Mouse (Mus musculus) embryonic facial prominence, embryonic 11.5 days (tissue): ENCODE measurements around the gene Fgd2. TPM values are rescaled to one million over a fixed set of nuclear protein-coding genes. Genes with fewer than 3 reads are reported as not detected.

Source experiments
- ATAC-seq: fragments of 200-750 bp; cut with Nextera tagmentation; replicated peaks from 2 replicates; pipeline ENCODE4 v1.8.0; 2017; ENCODE audit warnings: low read depth; ENCODE audit not compliant: insufficient number of reproducible peaks, low FRiP score, low TSS enrichment
- DNase-seq: peaks from one replicate; pipeline ENCODE4 v3.0.0-alpha.2; 2015; ENCODE audit warnings: low spot score
- H3K27ac ChIP-seq: fragments of 300-500 bp; sonication (generic); replicated peaks from 2 replicates; pipeline ENCODE4 v1.5.1; 2014; ENCODE audit warnings: mild to moderate bottlenecking, low read depth, low read length, control low read depth
- H3K27me3 ChIP-seq: fragments of 300-500 bp; sonication (generic); 2 replicates; pipeline ENCODE4 v1.6.1; 2014; ENCODE audit warnings: mild to moderate bottlenecking, low read length, moderate library complexity, mixed read lengths; ENCODE audit not compliant: control insufficient read depth, insufficient read depth
- H3K36me3 ChIP-seq: fragments of 300-500 bp; sonication (generic); replicated peaks from 2 replicates; pipeline ENCODE4 v1.6.1; 2014; ENCODE audit warnings: low read depth, mild to moderate bottlenecking, low read length, moderate library complexity, mixed read lengths; ENCODE audit not compliant: control insufficient read depth, insufficient read depth
- H3K4me1 ChIP-seq: fragments of 300-500 bp; sonication (generic); 2 replicates; pipeline ENCODE4 v1.6.1; 2014; ENCODE audit warnings: low read length, mixed read lengths; ENCODE audit not compliant: control insufficient read depth, insufficient read depth
- H3K4me2 ChIP-seq: fragments of 300-500 bp; sonication (generic); 2 replicates; pipeline ENCODE4 v1.6.1; 2014; ENCODE audit warnings: low read depth, mild to moderate bottlenecking, control low read depth, low read length, moderate library complexity
- H3K4me3 ChIP-seq: fragments of 300-500 bp; sonication (generic); 2 replicates; pipeline ENCODE4 v1.5.1; 2014; ENCODE audit warnings: low read depth, low read length, control low read depth
- H3K9ac ChIP-seq: fragments of 300-500 bp; sonication (generic); replicated peaks from 2 replicates; pipeline ENCODE4 v1.6.1; 2014; ENCODE audit warnings: mild to moderate bottlenecking, control low read depth, low read length
- H3K9me3 ChIP-seq: fragments of 300-500 bp; sonication (generic); replicated peaks from 2 replicates; pipeline ENCODE4 v1.6.1; 2016; ENCODE audit warnings: mild to moderate bottlenecking, low read length, inconsistent platforms, mixed read lengths; ENCODE audit not compliant: control insufficient read depth
- WGBS: fragments of 180-500 bp; shearing (Covaris S2); extraction: QIAGEN DNeasy Blood & Tissue Kit; methylation state at CpG from one replicate; pipeline ENCODE4 v1.1.7; 2014; 5-methylcytosine and 5-hydroxymethylcytosine counted together
- polyA plus RNA-seq: library from polyadenylated mRNA; unstranded; fragments of >200 nt; fragmentation: Nextera tagmentation; extraction: Ambion mirVana; gene quantifications from 2 replicates; pipeline ENCODE4 v1.2.1, GENCODE M21; 2014

Fgd2 gene
- polyA plus RNA-seq, 1 experiment from 2014 or later, result 7.0 TPM

DNA sequence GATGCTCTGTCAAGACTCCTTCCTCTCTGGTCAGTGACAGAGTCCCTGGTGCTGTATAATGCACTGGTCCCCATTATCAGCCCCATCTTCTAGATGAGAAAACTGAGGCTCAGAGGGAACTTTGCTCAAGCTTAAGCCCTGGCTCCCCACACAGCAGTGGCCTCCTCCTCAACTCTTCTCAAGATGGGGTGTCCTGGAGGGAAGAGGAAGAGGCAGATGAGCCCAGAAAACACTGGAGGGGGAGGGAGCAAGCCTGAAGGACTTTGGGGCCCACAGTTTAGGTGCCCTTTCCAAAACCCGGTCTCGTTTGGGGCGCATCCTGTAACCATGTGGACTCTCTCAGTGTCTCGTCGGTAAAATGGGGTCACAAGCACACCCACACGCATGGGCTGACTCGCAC is 41.2 kb upstream of the Fgd2 start:
- Histone ChIP-seq H3K4me3 (no peak overlapping the region), H3K9me3 (no peaks in the 10 kb centered on the region), H3K4me2 (no peak overlapping the region), H3K9ac (no peak overlapping the region), H3K27me3 (peaks cover 22% of the 10 kb centered on the region), H3K36me3 (no peaks in the 10 kb centered on the region), H3K4me1 (peaks cover 3% of the 10 kb centered on the region; the same call in 1 of the 2 replicates), H3K27ac (no peak overlapping the region)
- 93% methylated on average over 7 of the region's 7 CpGs for WGBS
- ATAC-seq (no peak), DNase-seq (no peak)

GRCm38 (mm10) chr17:29319881-29320639 is 40.7 kb upstream of the Fgd2 start:
- Histone ChIP-seq H3K4me2 (no peak overlapping the region), H3K9ac (no peak overlapping the region), H3K27ac (no peak overlapping the region), H3K36me3 (no peaks in the 10 kb centered on the region), H3K4me1 (peaks cover 3% of the 10 kb centered on the region; the same call in 1 of the 2 replicates), H3K9me3 (no peaks in the 10 kb centered on the region), H3K4me3 (no peak overlapping the region), H3K27me3 (peaks cover 22% of the 10 kb centered on the region)
- ATAC-seq (no peak), DNase-seq (no peak)
- 69% methylated on average over 8 of the region's 8 CpGs for WGBS

- no peaks in the 10 kb centered on the region for H3K36me3 ChIP-seq
- peaks cover 25% of the 10 kb centered on the region for H3K27me3 ChIP-seq
- no peak overlapping the region; the same call in 1 of the 2 replicates for H3K4me3 ChIP-seq
- 9% methylated on average over 41 of the region's 41 CpGs for WGBS
- 0 out of 2 replicates have a peak overlapping the region, but pooled peaks have one; percentile 1 for H3K9ac ChIP-seq
- H3K9me3 ChIP-seq, result no peaks in the 10 kb centered on the region
- peaks cover 5% of the 10 kb centered on the region for H3K4me1 ChIP-seq
- DNase-seq (no peak), ATAC-seq (no peak)
- no peak overlapping the region for H3K27ac ChIP-seq
- peak overlapping the region; percentile 3; the same call in 1 of the 2 replicates for H3K4me2 ChIP-seq
Measured at GRCm38 (mm10) chr17:29321765-29322602, 38.7 kb upstream of the Fgd2 start.

DNA sequence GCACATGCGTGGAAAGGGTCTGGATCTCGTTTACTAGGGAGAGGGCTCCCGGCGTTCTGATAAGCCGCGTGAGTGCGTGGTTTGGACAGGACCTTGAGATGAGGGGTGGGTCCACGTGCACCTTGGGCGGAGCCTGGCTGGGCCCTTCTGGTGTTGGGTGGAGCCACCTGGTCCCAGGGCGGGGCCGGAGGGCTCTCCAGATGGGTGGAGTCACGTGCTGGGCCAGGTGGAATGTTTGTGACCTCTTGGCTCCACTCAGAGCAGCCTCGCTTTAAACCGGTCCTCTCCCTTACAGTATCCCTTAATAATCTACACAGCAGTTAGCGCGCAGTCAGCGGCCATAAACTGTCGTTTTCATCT is 38.1 kb upstream of the Fgd2 start:
- Histone ChIP-seq H3K9me3 (no peaks in the 10 kb centered on the region), H3K27ac (no peak overlapping the region), H3K9ac (no peak overlapping the region), H3K36me3 (no peaks in the 10 kb centered on the region), H3K4me3 (no peak overlapping the region; the same call in 1 of the 2 replicates), H3K4me2 (peak overlapping the region; percentile 3), H3K27me3 (peaks cover 25% of the 10 kb centered on the region), H3K4me1 (peaks cover 5% of the 10 kb centered on the region)
- 8% methylated on average over 18 of the region's 18 CpGs for WGBS
- DNase-seq, result peak; percentile 62
- ATAC-seq, result no peak

DNA sequence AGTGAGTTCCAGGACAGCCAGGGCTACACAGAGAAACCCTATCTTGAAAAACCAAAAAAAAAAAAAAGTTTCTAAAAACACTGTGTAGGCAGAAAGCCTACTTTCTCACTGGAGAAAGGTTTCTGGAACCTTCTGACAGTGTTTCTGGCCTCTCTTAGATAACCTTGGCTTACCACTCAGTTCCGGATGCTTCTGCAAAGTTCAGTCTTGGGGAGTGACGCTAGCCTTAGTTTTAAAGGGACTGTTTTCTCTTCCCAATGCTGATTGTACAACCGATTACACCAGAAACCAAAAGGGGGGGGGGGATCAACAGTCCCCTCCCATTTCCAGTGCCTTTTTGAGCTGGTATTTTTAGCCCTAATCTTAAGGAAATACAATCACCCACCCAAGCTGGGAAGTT is 37.1 kb upstream of the Fgd2 start:
- Histone ChIP-seq H3K9me3 (no peaks in the 10 kb centered on the region), H3K27me3 (peaks cover 25% of the 10 kb centered on the region), H3K27ac (no peak overlapping the region), H3K9ac (no peak overlapping the region), H3K4me3 (no peak overlapping the region), H3K36me3 (no peaks in the 10 kb centered on the region), H3K4me1 (peaks cover 5% of the 10 kb centered on the region), H3K4me2 (no peak overlapping the region)
- ATAC-seq (no peak), DNase-seq (no peak)
- WGBS, result 84% methylated on average over 3 of the region's 3 CpGs

- no peaks in the 10 kb centered on the region for H3K36me3 ChIP-seq
- 42% methylated on average over 13 of the region's 13 CpGs for WGBS
- H3K4me2 ChIP-seq, result peak overlapping the region; percentile 59; the same call in 1 of the 2 replicates
- ATAC-seq (no peak), DNase-seq (no peak)
- peak overlapping the region; percentile 58 for H3K9ac ChIP-seq
- H3K4me3 ChIP-seq, result no peak overlapping the region
- H3K4me1 ChIP-seq, result peaks cover 5% of the 10 kb centered on the region
- H3K27ac ChIP-seq, result no peak overlapping the region
- peaks cover 24% of the 10 kb centered on the region for H3K27me3 ChIP-seq
- H3K9me3 ChIP-seq, result no peaks in the 10 kb centered on the region
Measured at GRCm38 (mm10) chr17:29325831-29326230, 34.9 kb upstream of the Fgd2 start.

GRCm38 (mm10) chr17:29326531-29327529 is 33.9 kb upstream of the Fgd2 start:
- peaks cover 5% of the 10 kb centered on the region for H3K4me1 ChIP-seq
- peak overlapping the region; percentile 59 for H3K4me2 ChIP-seq
- WGBS, result 13% methylated on average over 52 of the region's 52 CpGs

More at GRCm38 (mm10) chr17:29326531-29327529, 33.9 kb upstream of the Fgd2 start:
- H3K27ac ChIP-seq, result 0 out of 2 replicates have a peak overlapping the region, but pooled peaks have one; percentile 6
- H3K9me3 ChIP-seq, result no peaks in the 10 kb centered on the region
- DNase-seq (peak; percentile 66), ATAC-seq (no peak)
- peak overlapping the region; percentile 58 for H3K9ac ChIP-seq
- H3K27me3 ChIP-seq, result peaks cover 17% of the 10 kb centered on the region
- peak overlapping the region; percentile 25 for H3K4me3 ChIP-seq
- H3K36me3 ChIP-seq, result no peaks in the 10 kb centered on the region; the same call in 1 of the 2 replicates
